Mouse (Mus musculus) gastrocnemius, adult 2 months (tissue): ENCODE data around the gene Zswim8. TPM values are rescaled to one million over a fixed set of nuclear protein-coding genes. Genes with fewer than 3 reads are reported as not detected.

Experiments
- DNase-seq: peaks from one replicate; pipeline ENCODE4 v3.0.0; 2022
- H3K27ac ChIP-seq: fragments of 200-600 bp; 2 replicates; pipeline ENCODE4 v1.8.1; 2022; ENCODE audit warnings: mild to moderate bottlenecking
- H3K4me3 ChIP-seq: fragments of 200-600 bp; 2 replicates; pipeline ENCODE4 v1.8.1; 2022; ENCODE audit warnings: mild to moderate bottlenecking, moderate library complexity
- CTCF ChIP-seq: fragments of 200-600 bp; IDR thresholded peaks from 2 replicates; pipeline ENCODE4 v1.8.1; 2022; ENCODE audit warnings: antibody characterized with exemption, mild to moderate bottlenecking, moderate library complexity
- intact Hi-C: fragments of 180-260 bp; cut with DNase I; formaldehyde crosslinking; loops from one replicate; pipeline ENCODE4 v1.15.1; 2025
- long read RNA-seq, 2 experiments: library from polyadenylated mRNA; stranded (forward); transcript quantifications; one replicate each; pipeline ENCODE4 v2.0.0; 2021
- total RNA-seq, 2 experiments: library from RNA; stranded (reverse); gene quantifications; 2 replicates each; pipeline ENCODE4 v1.2.3; 2021

The Zswim8 gene
- 10 to 100 TPM; 35.0 to 37.0 TPM for total RNA-seq
- long read RNA-seq, experiment 1, partial matches to known transcripts = 4 of 4 reads
- long read RNA-seq, experiment 1, other reads (novel, unspliced or antisense) = 0 of 4 reads
- long read RNA-seq, experiment 2, partial matches to known transcripts = 6 of 8 reads
- long read RNA-seq, experiment 2, other reads (novel, unspliced or antisense) = 2 of 8 reads

DNA sequence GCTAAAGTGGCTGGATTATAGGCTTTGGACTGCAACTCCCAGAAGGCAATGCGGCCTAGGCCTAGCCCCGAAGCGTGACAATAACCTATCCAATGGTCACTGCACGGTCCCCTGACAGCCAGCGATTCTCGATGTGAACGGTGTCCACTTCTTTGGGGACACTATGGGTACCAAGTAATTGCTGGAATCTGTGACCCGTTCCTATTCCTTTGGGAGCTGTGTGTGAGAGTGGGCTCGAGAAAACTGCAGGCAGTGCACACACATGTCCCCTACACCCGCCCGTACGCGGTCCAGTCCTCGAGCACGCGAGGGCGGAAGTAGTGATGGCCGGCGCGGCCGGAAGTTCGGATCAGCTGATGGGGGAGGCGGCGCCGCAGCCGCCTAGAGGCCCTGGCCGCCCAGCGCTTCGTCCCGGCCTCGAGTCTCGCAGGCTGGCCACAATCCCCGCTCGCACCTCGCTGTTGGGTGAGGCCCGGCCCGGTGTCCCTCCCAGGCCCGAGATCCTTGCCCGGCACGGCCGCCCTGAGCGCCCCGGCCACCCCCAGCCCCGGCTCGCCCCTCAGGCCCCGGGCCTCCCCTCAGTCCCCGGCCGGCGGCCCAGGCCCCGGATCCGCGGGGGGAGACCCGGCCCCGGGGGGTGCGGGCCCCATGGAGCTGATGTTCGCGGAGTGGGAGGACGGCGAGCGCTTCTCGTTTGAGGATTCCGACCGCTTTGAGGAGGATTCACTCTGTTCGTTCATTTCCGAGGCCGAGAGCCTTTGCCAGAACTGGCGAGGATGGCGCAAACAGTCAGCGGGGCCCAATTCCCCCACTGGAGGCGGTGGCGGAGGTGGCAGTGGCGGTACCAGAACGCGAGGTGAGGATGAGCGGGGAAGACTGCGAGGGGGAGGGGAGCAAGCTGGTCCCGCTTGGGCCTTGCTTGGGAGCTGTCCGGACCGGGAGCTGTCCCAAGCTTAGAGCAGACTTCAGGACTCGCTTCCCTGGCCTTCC, at the start of gene Zswim8:
Gene Zswim8 (plus strand): TSS at position 352 of the 990 bp plus-strand sequence.
- Histone ChIP-seq H3K27ac (peak within 1 kb of the TSS; percentile 94), H3K4me3 (peak within 1 kb of the TSS; percentile 90)
- intact Hi-C loops = no loop called here
- TF ChIP-seq CTCF = peak; percentile 18; the same call in 1 of the 2 replicates
- DNase-seq = peak; percentile 94

DNA sequence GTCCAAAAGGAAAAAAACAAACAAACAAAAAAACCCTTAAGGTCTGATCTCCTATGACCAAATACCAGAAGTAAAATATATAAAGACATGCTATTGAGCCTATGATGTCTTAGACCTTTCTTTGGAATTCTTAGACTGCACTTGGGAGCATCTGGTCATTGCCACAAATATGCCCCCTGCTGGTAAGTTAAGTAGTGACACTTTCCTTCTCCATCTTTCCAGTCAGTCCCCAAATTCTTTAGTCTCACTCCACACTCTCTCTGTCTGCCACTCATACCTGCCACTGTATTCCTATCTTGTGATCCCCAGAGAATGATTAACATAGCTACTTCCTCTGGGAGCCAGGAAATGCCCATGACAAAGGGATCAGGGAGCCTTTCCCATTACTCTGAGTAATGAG, 49.0 kb upstream of the Zswim8 start:
- intact Hi-C loops = loop anchor here (1.0 to 5.0 kb wide), 2 partner anchors 82 to 266 kb away; partner anchors contain the start of gene Mrps16
- Histone ChIP-seq H3K27ac (peak overlapping the region; percentile 94), H3K4me3 (no peak overlapping the region)
- TF ChIP-seq CTCF = peak; percentile 80
- DNase-seq = no peak

DNA sequence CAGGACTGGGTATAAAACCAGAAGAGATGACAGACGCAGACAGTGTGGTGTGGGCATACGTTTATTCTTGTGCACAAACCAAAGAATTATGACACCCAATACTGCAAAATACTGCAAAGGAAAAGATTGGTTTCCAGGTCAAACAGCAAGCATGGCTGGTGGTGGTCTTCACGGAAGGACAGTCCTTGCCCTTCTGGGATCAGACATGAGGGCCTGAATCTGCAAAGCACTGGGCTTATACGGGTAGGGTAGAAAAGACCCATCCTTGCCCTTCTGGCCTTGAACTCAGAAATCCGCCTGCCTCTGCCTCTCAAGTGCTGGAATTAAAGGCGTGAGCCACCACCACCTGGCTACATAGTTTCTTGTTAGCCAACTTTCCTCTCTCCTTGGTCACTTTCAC, 48.5 kb upstream of the Zswim8 start:
- Histone ChIP-seq H3K27ac (peak overlapping the region; percentile 94), H3K4me3 (no peak overlapping the region)
- intact Hi-C loops = loop anchor here (1.0 to 5.0 kb wide), 2 partner anchors 83 to 267 kb away; partner anchors contain the start of gene Mrps16
- no peak for DNase-seq
- TF ChIP-seq CTCF = no peak

DNA sequence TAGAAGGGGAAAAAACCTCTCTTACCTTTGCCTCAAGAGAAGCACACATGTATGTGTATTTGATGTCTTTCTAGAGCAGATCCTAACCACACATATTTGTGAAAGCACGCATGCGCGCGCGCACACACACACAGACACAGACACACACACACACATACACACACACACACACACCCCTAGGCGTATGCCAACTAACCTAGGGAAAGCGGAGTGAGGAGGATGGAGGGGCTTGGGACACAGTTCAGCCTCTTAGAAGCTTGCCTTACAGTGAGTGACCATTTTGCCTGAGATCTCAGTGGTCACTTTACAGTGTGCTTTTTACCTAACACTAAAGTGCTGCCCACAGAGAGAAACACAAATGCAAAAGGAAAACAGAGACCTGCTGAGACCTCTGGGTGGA, 47.7 kb upstream of the Zswim8 start:
- Histone ChIP-seq H3K27ac (peak overlapping the region; percentile 94), H3K4me3 (no peak overlapping the region)
- no peak for DNase-seq
- TF ChIP-seq CTCF = no peak
- intact Hi-C loops = loop anchor here (5.0 kb wide), 1 partner anchor 267 kb away; the partner anchor contains the start of gene Mrps16

DNA sequence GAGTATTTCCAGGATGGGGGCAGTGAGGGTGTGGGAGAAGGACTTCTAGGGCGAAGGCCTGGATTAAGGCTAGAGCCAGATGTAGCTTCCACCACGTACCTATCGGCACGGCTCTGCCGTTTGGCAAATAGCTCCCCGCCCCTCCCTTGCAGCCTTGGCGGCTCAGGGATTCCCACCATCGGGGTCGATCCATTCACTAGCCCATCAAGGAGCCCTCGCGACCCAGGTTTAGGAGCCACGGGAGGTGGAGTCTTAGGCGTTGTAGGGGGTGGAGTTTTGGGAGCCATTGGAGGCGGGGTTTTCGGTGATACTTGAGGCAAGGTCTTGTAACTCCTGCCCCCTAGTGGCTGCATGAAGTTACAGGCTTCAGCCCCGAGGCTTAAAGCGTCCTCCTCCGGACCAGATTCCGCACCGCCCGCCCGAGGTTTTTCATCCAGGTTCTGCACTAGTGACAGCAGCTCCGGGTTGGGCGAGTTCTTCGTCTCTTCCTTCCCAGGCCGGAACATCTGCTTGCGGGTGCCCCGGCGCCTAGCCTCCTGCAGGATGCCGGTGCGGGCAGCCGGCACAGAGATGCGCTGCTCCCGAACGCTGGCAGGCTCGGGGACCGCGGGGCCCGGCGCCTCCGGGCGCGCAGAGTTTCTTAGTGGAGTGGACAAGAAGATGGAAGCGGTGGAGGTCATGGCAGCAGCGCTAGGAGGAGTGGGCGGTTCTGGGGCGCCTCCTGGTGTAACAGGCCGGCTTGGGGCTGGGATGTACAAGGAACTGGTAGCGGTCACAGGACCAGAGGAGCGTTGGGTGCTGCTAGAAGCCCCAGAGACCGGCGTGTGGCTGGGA, 46.3 kb upstream of the Zswim8 start:
- DNase-seq = peak; percentile 94
- Histone ChIP-seq H3K27ac (peak overlapping the region; percentile 94), H3K4me3 (peak overlapping the region; percentile 79)
- peak; percentile 86 for TF ChIP-seq CTCF
- intact Hi-C loops = no loop called here

DNA sequence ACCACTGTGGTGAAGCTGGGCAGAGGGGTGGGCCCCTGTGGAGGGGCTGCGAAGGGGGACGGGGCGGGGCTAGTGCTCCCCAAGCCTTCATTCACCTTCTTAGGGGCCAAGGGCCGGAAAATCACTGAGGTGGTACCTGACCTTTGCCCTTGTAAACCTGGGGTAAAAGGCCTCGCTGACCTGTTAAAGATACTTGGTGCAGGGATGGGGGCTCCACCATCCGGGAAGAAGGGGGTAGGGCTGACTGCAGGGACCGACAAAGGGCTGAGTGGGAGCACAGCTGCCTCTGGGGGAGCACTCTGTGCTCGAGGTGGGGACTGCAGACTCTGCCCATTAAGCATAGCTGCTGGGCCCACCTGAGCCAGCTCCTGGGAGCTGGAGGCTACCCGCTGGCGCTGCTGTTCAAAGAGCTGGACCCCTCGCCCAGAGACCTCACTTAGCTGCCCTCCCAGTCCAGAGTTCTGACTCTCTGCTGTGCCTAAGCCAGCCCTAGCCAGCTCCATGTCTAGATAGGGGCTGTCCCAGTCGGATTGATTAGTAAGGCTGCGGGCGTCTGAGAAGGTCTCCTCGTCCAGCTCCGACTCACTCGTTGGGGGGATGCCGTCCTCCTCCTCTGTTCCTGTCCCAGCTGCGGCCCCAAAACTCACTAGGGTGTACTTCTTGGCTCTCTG, 45.6 kb upstream of the Zswim8 start:
- intact Hi-C loops = no loop called here
- Histone ChIP-seq H3K4me3 (peak overlapping the region; percentile 79), H3K27ac (peak overlapping the region; percentile 94)
- DNase-seq = peak; percentile 53
- no peak for TF ChIP-seq CTCF

DNA sequence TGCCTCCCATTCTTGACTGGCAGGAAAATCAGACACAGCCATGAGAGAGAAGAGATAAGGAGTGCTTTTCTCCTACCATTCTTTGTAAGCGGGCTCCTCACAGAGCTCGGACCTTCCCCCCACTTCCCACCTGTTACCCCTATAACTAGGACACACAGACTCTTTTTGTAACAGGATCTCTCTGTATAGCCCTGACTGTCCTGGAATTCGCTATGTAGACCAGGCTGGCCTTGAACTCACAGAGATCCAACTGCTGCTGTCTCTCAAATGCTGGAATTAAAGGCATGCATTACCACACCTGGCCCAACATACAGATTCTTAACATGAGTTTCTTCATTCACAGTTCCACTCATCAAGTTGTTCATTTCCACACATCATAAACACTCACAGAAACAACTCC, 44.6 kb upstream of the Zswim8 start:
- Histone ChIP-seq H3K4me3 (peak overlapping the region; percentile 79), H3K27ac (peak overlapping the region; percentile 94)
- DNase-seq = no peak
- intact Hi-C loops = no loop called here
- TF ChIP-seq CTCF = no peak

DNA sequence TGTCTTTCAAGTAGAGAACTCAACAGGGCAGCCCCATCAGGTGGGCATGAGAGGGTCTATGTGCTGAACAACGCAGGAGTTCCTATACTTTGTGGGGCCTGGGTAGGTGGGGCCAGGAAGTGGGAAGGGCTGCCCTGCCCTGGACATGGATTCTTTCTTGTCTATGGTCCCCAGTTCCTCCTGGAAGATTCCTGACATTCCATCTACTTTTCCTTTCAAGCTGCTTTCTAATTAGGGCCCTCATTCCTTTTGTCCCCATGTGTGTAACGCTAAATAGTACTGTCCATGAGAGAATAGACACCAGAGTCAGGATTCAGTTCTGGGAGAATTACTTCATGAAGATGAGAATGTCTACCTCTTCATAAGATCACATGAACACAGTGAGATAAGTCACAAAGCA, 43.8 kb upstream of the Zswim8 start:
- Histone ChIP-seq H3K4me3 (peak overlapping the region; percentile 79), H3K27ac (peak overlapping the region; percentile 94)
- intact Hi-C loops = no loop called here
- no peak for DNase-seq
- no peak for TF ChIP-seq CTCF

DNA sequence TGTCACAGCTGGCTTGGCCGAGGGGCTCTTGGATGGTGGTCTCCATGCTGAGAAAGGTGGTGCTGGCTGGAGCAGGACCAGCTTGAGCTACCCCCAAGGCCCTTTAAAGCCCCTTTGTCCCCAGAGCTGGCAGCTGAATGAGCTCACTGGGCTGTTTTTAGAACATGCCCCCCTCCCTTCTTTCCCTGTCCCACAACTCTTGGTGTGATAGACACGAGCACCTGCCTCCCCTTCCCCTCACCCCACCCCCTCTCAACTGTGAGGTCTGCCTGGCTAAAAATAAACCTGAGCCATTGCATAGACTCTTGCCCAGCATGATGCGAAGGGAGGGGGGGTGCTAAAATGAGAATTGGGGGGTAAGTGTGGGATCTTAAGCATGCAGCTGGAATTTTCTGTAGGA, 42.9 kb upstream of the Zswim8 start:
- DNase-seq = peak; percentile 80
- intact Hi-C loops = no loop called here
- H3K4me3 ChIP-seq = peak overlapping the region; percentile 79
- peak overlapping the region; percentile 94 for H3K27ac ChIP-seq
- TF ChIP-seq CTCF = no peak

DNA sequence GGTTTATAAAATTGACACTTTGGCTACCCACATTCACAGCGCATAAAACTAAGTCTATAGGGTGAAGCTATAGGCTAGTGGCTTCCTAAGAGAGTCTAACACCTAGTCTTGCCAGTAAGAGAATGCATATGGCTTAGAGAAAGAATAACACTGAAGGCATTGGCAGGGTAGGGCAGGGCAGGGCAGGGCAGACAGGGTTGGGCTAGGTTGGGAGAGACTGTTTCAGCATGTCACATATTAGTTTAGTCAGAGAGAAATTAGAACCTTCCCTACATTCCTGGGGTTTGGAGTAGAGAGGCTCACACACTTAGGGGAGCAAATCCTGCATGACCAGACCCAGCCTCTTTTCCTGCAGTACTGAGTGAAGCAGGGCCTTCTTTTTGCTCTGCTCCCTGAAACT, 39.9 kb upstream of the Zswim8 start:
- Histone ChIP-seq H3K4me3 (peak overlapping the region; percentile 79), H3K27ac (peak overlapping the region; percentile 94)
- DNase-seq = no peak
- intact Hi-C loops = no loop called here
- TF ChIP-seq CTCF = no peak

DNA sequence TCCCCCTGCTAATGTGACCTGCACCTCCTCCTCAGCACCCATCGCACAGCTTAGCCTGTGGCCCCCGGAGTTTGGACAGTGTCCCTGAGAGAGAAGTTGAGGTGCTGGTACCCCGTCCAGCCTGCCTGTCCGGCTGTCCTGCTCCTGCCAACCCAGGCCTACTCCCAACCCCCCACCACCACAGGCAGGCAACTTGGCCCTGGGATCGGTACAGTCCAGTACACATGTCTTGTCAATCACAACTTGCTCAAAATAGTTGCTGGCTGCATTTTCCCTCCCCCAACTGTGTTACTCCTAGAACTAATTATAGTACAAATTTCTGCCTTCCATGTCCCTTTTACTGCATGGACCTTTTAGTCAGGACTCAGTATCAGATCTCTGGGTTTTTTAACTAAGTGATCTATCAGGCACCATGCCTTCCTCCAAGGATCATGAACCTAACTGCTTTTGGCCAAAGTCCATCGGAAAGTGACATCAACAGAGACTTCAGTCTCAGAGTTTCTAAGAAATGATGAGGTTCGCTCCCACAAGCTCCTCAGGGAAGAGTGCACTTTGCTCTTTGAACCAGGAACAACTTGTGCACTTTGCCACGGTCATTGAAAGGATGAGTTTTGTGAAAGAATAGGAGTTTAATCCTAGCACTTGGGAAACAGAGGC, 39.1 kb upstream of the Zswim8 start, which contains the start of gene Synpo2l:
Gene Synpo2l (minus strand): TSS at position 201 of the 657 bp plus-strand sequence.
- Histone ChIP-seq H3K27ac (peak within 1 kb of the TSS; percentile 94), H3K4me3 (peak within 1 kb of the TSS; percentile 79)
- peak; percentile 92 for DNase-seq
- no peak for TF ChIP-seq CTCF
- intact Hi-C loops = no loop called here
